Mouse (Mus musculus): ENCODE data around the gene A830018L16Rik.
"Not testable (repeated sequence)": the region's sequence is repeated elsewhere in the genome, so short reads cannot be mapped to it uniquely, and the experiment has no call there.

A830018L16Rik gene

GRCm38 (mm10) chr1:11413894-11414556 is at the start of gene A830018L16Rik:
TSS of gene A830018L16Rik (plus strand) at chr1:11414105.
- DNase-seq: no peak

- DNase-seq: no peak
These were observed 28.1 kb upstream of the A830018L16Rik start for GRCm38 (mm10) chr1:11385846-11386245.

- no peak for DNase-seq
These were observed 18.5 kb upstream of the A830018L16Rik start for GRCm38 (mm10) chr1:11395408-11395807.

- DNase-seq: no peak
These were observed 17.7 kb upstream of the A830018L16Rik start for GRCm38 (mm10) chr1:11395996-11396736.

- DNase-seq: no peak
These were observed 12.7 kb upstream of the A830018L16Rik start for GRCm38 (mm10) chr1:11401159-11401558.

- DNase-seq: no peak
These were observed 8.4 kb upstream of the A830018L16Rik start for GRCm38 (mm10) chr1:11405527-11405926.

- DNase-seq: no peak
These were observed 7.9 kb upstream of the A830018L16Rik start for GRCm38 (mm10) chr1:11406026-11406425.

- no peak for DNase-seq
These were observed 655 bp downstream of the A830018L16Rik start for GRCm38 (mm10) chr1:11414560-11414959.

GRCm38 (mm10) chr1:11427310-11427709 is 13.4 kb downstream of the A830018L16Rik start:
- DNase-seq: no peak

GRCm38 (mm10) chr1:11458353-11458752 is 44.4 kb downstream of the A830018L16Rik start:
- DNase-seq: no peak

GRCm38 (mm10) chr1:11466325-11466724 is 52.4 kb downstream of the A830018L16Rik start:
- no peak for DNase-seq

GRCm38 (mm10) chr1:11467065-11467643 is 53.2 kb downstream of the A830018L16Rik start:
- no peak for DNase-seq

GRCm38 (mm10) chr1:11492936-11493335 is 79.0 kb downstream of the A830018L16Rik start:
- no peak for DNase-seq

GRCm38 (mm10) chr1:11501556-11501955 is 87.7 kb downstream of the A830018L16Rik start:
- DNase-seq: no peak

- DNase-seq: not testable (repeated sequence)
These were observed 135.9 kb downstream of the A830018L16Rik start for GRCm38 (mm10) chr1:11549810-11550209.

- no peak for DNase-seq
These were observed 151.4 kb downstream of the A830018L16Rik start for GRCm38 (mm10) chr1:11565309-11565708.

GRCm38 (mm10) chr1:11566730-11567129 is 152.8 kb downstream of the A830018L16Rik start:
- no peak for DNase-seq

GRCm38 (mm10) chr1:11567300-11567885 is 153.5 kb downstream of the A830018L16Rik start:
- no peak for DNase-seq

- DNase-seq: no peak
These were observed 156.4 kb downstream of the A830018L16Rik start for GRCm38 (mm10) chr1:11570274-11570673.

GRCm38 (mm10) chr1:11573462-11573861 is 159.6 kb downstream of the A830018L16Rik start:
- no peak for DNase-seq

- DNase-seq: no peak
These were observed 166.1 kb downstream of the A830018L16Rik start for GRCm38 (mm10) chr1:11580026-11580425.

- no peak for DNase-seq
These were observed 174.4 kb downstream of the A830018L16Rik start for GRCm38 (mm10) chr1:11588305-11588704.

GRCm38 (mm10) chr1:11650137-11650536 is 236.2 kb downstream of the A830018L16Rik start:
- DNase-seq: no peak
